Mouse (Mus musculus) stomach, postnatal 0 days (tissue): ENCODE measurements around the gene Cyp2b23. TPM values are rescaled to one million over a fixed set of nuclear protein-coding genes. Genes with fewer than 3 reads are reported as not detected.
"Not testable (repeated sequence)": the region's sequence is repeated elsewhere in the genome, so short reads cannot be mapped to it uniquely, and the experiment has no call there.

Source experiments
- ATAC-seq: fragments of 200-750 bp; cut with Nextera tagmentation; 2 replicates; pipeline ENCODE4 v1.8.0; 2017; ENCODE audit not compliant: low FRiP score, low TSS enrichment
- DNase-seq: peaks from one replicate; pipeline ENCODE4 v3.0.0-alpha.2; 2016; ENCODE audit warnings: low spot score
- H3K27ac ChIP-seq: fragments of 300-500 bp; sonication (generic); replicated peaks from 2 replicates; pipeline ENCODE4 v1.5.1; 2014; ENCODE audit warnings: mild to moderate bottlenecking, control low read depth
- H3K27me3 ChIP-seq: fragments of 300-500 bp; sonication (generic); 2 replicates; pipeline ENCODE4 v1.6.1; 2014; ENCODE audit warnings: low read length; ENCODE audit not compliant: control insufficient read depth, insufficient read depth
- H3K36me3 ChIP-seq: fragments of 300-500 bp; sonication (generic); 2 replicates; pipeline ENCODE4 v1.6.1; 2014; ENCODE audit warnings: low read length, mixed read lengths; ENCODE audit not compliant: control insufficient read depth, insufficient read depth
- H3K4me1 ChIP-seq: fragments of 300-500 bp; sonication (generic); replicated peaks from 2 replicates; pipeline ENCODE4 v1.6.1; 2014; ENCODE audit warnings: antibody characterized with exemption; ENCODE audit not compliant: control insufficient read depth, insufficient read depth
- H3K4me2 ChIP-seq: fragments of 300-500 bp; sonication (generic); replicated peaks from 2 replicates; pipeline ENCODE4 v1.6.1; 2014; ENCODE audit warnings: low read depth, mild to moderate bottlenecking, control low read depth, moderate library complexity
- H3K4me3 ChIP-seq: fragments of 300-500 bp; sonication (generic); 2 replicates; pipeline ENCODE4 v1.5.1; 2014; ENCODE audit warnings: low read depth, low read length, control low read depth
- H3K9ac ChIP-seq: fragments of 300-500 bp; sonication (generic); 2 replicates; pipeline ENCODE4 v1.6.1; 2014; ENCODE audit warnings: mild to moderate bottlenecking, low read length, control low read depth, mixed read lengths
- H3K9me3 ChIP-seq: fragments of 300-500 bp; sonication (generic); 2 replicates; pipeline ENCODE4 v1.6.1; 2016; ENCODE audit warnings: low read length; ENCODE audit not compliant: control insufficient read depth
- CTCF ChIP-seq: IDR thresholded peaks from 2 replicates; pipeline ENCODE4 v1.5.1; 2016; ENCODE audit warnings: antibody characterized with exemption, low read depth, mild to moderate bottlenecking, moderate library complexity
- EP300 ChIP-seq: optimal IDR thresholded peaks from 2 replicates; pipeline ENCODE3; 2016; ENCODE audit warnings: antibody characterized with exemption
- WGBS: fragments of 180-500 bp; shearing (Covaris S2); extraction: QIAGEN DNeasy Blood & Tissue Kit; methylation state at CpG from one replicate; pipeline ENCODE4 v1.1.7; 2014; 5-methylcytosine and 5-hydroxymethylcytosine counted together
- polyA plus RNA-seq: library from polyadenylated mRNA; unstranded; fragments of >200 nt; fragmentation: Nextera tagmentation; extraction: Ambion mirVana; gene quantifications from 2 replicates; pipeline ENCODE4 v1.2.1, GENCODE M21; 2015

Gene Cyp2b23
- polyA plus RNA-seq, 1 experiment from 2014 or later = not detected

DNA sequence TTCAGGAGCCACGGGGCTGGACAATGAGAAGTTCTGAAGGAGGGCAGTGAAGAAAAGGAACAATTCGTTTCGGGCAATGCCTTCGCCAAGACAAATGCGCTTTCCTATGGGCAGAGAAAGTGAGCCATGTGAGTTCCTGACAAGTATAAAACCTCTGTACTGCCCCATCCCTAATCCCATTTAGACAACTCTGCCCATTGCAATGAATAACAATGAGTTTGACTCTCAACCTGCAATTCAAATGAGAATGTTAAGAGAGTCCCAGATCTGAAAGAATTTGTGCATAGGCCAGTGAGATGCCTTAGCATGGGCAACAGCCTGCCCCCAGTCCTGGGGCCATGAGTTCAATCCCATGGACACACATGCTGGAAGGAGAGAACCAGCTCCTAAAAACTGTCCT lies 20.2 kb downstream of the Cyp2b23 start:
- Histone ChIP-seq H3K4me1 (no peaks in the 10 kb centered on the region), H3K27ac (no peak overlapping the region), H3K4me2 (no peak overlapping the region), H3K36me3 (no peaks in the 10 kb centered on the region), H3K9me3 (no peaks in the 10 kb centered on the region), H3K27me3 (no peaks in the 10 kb centered on the region), H3K4me3 (no peak overlapping the region), H3K9ac (no peak overlapping the region)
- WGBS = 86% methylated on average over 5 of the region's 5 CpGs
- DNase-seq (no peak), ATAC-seq (no peak)
- TF ChIP-seq CTCF (no peak), EP300 (no peak)

DNA sequence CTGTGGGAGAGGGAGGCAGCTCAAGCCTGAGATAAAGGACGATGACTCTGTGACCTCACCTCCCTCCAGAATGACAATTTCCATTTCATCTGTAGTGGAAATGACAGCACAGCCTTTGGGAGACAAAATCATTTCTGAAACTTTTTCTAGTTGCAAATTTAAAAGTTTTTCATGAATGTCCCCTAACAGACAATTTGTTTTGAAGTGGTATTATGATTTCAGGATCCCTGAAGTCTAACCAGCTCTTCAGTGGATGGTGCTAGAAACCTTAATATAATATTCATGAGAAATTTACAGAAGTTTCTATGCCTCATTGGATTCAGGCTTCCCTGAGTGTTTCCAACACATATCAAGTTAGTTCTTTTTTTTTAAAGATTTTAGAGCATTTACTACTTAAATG lies 67.9 kb downstream of the Cyp2b23 start, which contains the start of gene Vmn1r185:
Vmn1r185 (minus strand) TSS at position 101 of the 400 bp plus-strand sequence.
- not testable (repeated sequence) for H3K4me3 ChIP-seq, H3K4me1 ChIP-seq, H3K4me2 ChIP-seq, H3K9ac ChIP-seq, H3K9me3 ChIP-seq, ATAC-seq, H3K27ac ChIP-seq, H3K27me3 ChIP-seq, H3K36me3 ChIP-seq, DNase-seq
- 81% methylated on average over 1 of the region's 1 CpGs for WGBS

Other genes starting within 250 kb of the Cyp2b23 start
- not detected in 2 replicates for gene Nlrp9a, start 151.4 kb downstream of the Cyp2b23 start, polyA plus RNA-seq
- not detected in 2 replicates for gene Vmn1r185, start 68.0 kb downstream of the Cyp2b23 start, polyA plus RNA-seq
- gene Cyp2b19, start 70.7 kb upstream of the Cyp2b23 start, polyA plus RNA-seq = 0.08 and 0.21 TPM in 2 replicates
- gene Cyp2g1, start 122.5 kb upstream of the Cyp2b23 start, polyA plus RNA-seq = not detected in 2 replicates
- gene Cyp2a5, start 148.9 kb upstream of the Cyp2b23 start, polyA plus RNA-seq = 7.4 and 15.1 TPM in 2 replicates